Mouse (Mus musculus) CH12.LX (cell line): ENCODE measurements around the gene Myt1. TPM values are rescaled to one million over a fixed set of nuclear protein-coding genes. Genes with fewer than 3 reads are reported as not detected.

Experiments
- DNase-seq: peaks from one replicate; pipeline ENCODE4 v3.0.0-alpha.2; 2013; ENCODE audit errors: extremely low read depth
- H3K27ac ChIP-seq: 2 replicates; pipeline ENCODE4 v1.5.1; 2012; ENCODE audit warnings: low read depth, mild to moderate bottlenecking, control low read depth, moderate library complexity; ENCODE audit not compliant: insufficient read depth
- H3K27me3 ChIP-seq: replicated peaks from 2 replicates; pipeline ENCODE3; 2012; ENCODE audit warnings: inconsistent platforms
- H3K36me3 ChIP-seq, 2 experiments: replicated peaks in 1 of 2; 2 replicates each; pipeline versions ENCODE3 to v1.6.1; 2012; ENCODE audit warnings: inconsistent platforms in 1 of 2, low read length in 1 of 2, mild to moderate bottlenecking in 1 of 2, mixed read lengths in 1 of 2, moderate library complexity in 1 of 2; ENCODE audit not compliant: control insufficient read depth in 1 of 2, insufficient read depth in 1 of 2
- H3K4me1 ChIP-seq, 2 experiments: 2 replicates each; pipeline ENCODE4 v1.6.1; 2012; ENCODE audit warnings: inconsistent platforms in 1 of 2, moderate library complexity in 1 of 2; ENCODE audit not compliant: insufficient read depth in 2 of 2, control insufficient read depth in 1 of 2
- H3K4me2 ChIP-seq: 2 replicates; pipeline ENCODE4 v1.6.1; 2012; ENCODE audit warnings: low read depth, mild to moderate bottlenecking, control low read depth; ENCODE audit not compliant: poor library complexity, insufficient read depth, severe bottlenecking
- H3K4me3 ChIP-seq, 3 experiments: fragments of 150-350 bp in 1 of 3; sonication (generic) in 1 of 3; replicated peaks in 1 of 3; 2 replicates each; pipeline versions ENCODE3 to v1.5.1; 2011 to 2012; ENCODE audit warnings: low read depth in 2 of 3, low read length in 2 of 3, mild to moderate bottlenecking in 2 of 3, moderate library complexity in 2 of 3, control low read depth in 1 of 3, improper control_type of control experiment in 1 of 3, inconsistent platforms in 1 of 3, mixed read lengths in 1 of 3; ENCODE audit not compliant: poor library complexity in 1 of 3
- H3K79me2 ChIP-seq: replicated peaks from 2 replicates; pipeline ENCODE4 v1.6.1; 2012; ENCODE audit warnings: mild to moderate bottlenecking, moderate library complexity; ENCODE audit not compliant: control insufficient read depth, poor library complexity, insufficient read depth, severe bottlenecking; ENCODE audit errors: extremely low read depth
- H3K9ac ChIP-seq: 2 replicates; pipeline ENCODE4 v1.6.1; 2012; ENCODE audit warnings: low read depth, mild to moderate bottlenecking, control low read depth, moderate library complexity; ENCODE audit not compliant: insufficient read depth
- H3K9me3 ChIP-seq: replicated peaks from 2 replicates; pipeline ENCODE3; 2012; ENCODE audit warnings: low read length, inconsistent platforms, mixed read lengths
- BHLHE40 ChIP-seq: IDR thresholded peaks from 2 replicates; pipeline ENCODE4 v1.6.1; 2011; ENCODE audit warnings: mild to moderate bottlenecking, low read depth, low read length, improper control_type of control experiment
- CHD2 ChIP-seq: IDR thresholded peaks from 2 replicates; pipeline ENCODE4 v1.6.1; 2011; ENCODE audit warnings: low read length, improper control_type of control experiment
- CTCF ChIP-seq, 2 experiments: IDR thresholded peaks in 1 of 2; conservative IDR thresholded peaks in 1 of 2; 2 replicates each; pipeline ENCODE4 v1.5.1; 2011 to 2012; ENCODE audit warnings: low read depth in 2 of 2, low read length in 2 of 2, improper control_type of control experiment in 1 of 2, inconsistent platforms in 1 of 2, mild to moderate bottlenecking in 1 of 2, moderate library complexity in 1 of 2
- E2F4 ChIP-seq: IDR thresholded peaks from 2 replicates; pipeline ENCODE4 v1.6.1; 2011; ENCODE audit warnings: low read depth, low read length, improper control_type of control experiment; ENCODE audit not compliant: insufficient replicate concordance
- ELF1 ChIP-seq: IDR thresholded peaks from 2 replicates; pipeline ENCODE4 v1.6.1; 2014; ENCODE audit warnings: low read depth, mild to moderate bottlenecking, inconsistent platforms, low read length, improper control_type of control experiment
- EP300 ChIP-seq: IDR thresholded peaks from 2 replicates; pipeline ENCODE4 v1.6.1; 2011; ENCODE audit warnings: low read length, improper control_type of control experiment
- GABPA ChIP-seq: IDR thresholded peaks from 2 replicates; pipeline ENCODE4 v1.6.1; 2012; ENCODE audit warnings: low read depth, low read length, improper control_type of control experiment, inconsistent platforms; ENCODE audit not compliant: insufficient replicate concordance
- HCFC1 ChIP-seq: IDR thresholded peaks from 2 replicates; pipeline ENCODE4 v1.6.1; 2012; ENCODE audit warnings: low read depth, mild to moderate bottlenecking, inconsistent platforms, low read length, improper control_type of control experiment
- IRF4 ChIP-seq: IDR thresholded peaks from 2 replicates; pipeline ENCODE4 v1.6.1; 2014; ENCODE audit warnings: low read depth, mild to moderate bottlenecking, inconsistent platforms, low read length, improper control_type of control experiment
- JUN ChIP-seq: IDR thresholded peaks from 2 replicates; pipeline ENCODE4 v1.6.1; 2011; ENCODE audit warnings: low read depth, mild to moderate bottlenecking, low read length, improper control_type of control experiment, moderate library complexity; ENCODE audit not compliant: insufficient read depth
- JUND ChIP-seq: conservative IDR thresholded peaks from 2 replicates; pipeline ENCODE4 v1.6.1; 2011; ENCODE audit warnings: low read depth, low read length, improper control_type of control experiment
- MAX ChIP-seq: IDR thresholded peaks from 2 replicates; pipeline ENCODE4 v1.6.1; 2011; ENCODE audit warnings: low read length, improper control_type of control experiment
- MAZ ChIP-seq: IDR thresholded peaks from 2 replicates; pipeline ENCODE4 v1.6.1; 2012; ENCODE audit warnings: low read depth, mild to moderate bottlenecking, inconsistent platforms, low read length, improper control_type of control experiment, moderate library complexity
- MYC ChIP-seq: IDR thresholded peaks from 2 replicates; pipeline ENCODE4 v1.6.1; 2011; ENCODE audit warnings: low read depth, mild to moderate bottlenecking, improper control_type of control experiment, low read length
- NELFE ChIP-seq: IDR thresholded peaks from 2 replicates; pipeline ENCODE4 v1.6.1; 2011; ENCODE audit warnings: low read depth, low read length, improper control_type of control experiment
- PAX5 ChIP-seq: IDR thresholded peaks from 2 replicates; pipeline ENCODE4 v1.6.1; 2012; ENCODE audit warnings: low read length, inconsistent platforms, mixed read lengths
- RCOR1 ChIP-seq: conservative IDR thresholded peaks from 2 replicates; pipeline ENCODE4 v1.6.1; 2012; ENCODE audit warnings: low read depth, mild to moderate bottlenecking, inconsistent platforms, low read length, improper control_type of control experiment
- SIN3A ChIP-seq: IDR thresholded peaks from 2 replicates; pipeline ENCODE4 v1.6.1; 2012; ENCODE audit warnings: low read length, improper control_type of control experiment, inconsistent platforms
- SMC3 ChIP-seq: IDR thresholded peaks from 2 replicates; pipeline ENCODE4 v1.6.1; 2011; ENCODE audit warnings: low read depth, low read length, improper control_type of control experiment
- TCF12 ChIP-seq: IDR thresholded peaks from 2 replicates; pipeline ENCODE4 v1.6.1; 2014; ENCODE audit warnings: low read depth, mild to moderate bottlenecking, inconsistent platforms, low read length, improper control_type of control experiment
- UBTF ChIP-seq: IDR thresholded peaks from 2 replicates; pipeline ENCODE4 v1.6.1; 2012; ENCODE audit warnings: low read depth, mild to moderate bottlenecking, inconsistent platforms, low read length, improper control_type of control experiment, moderate library complexity
- USF2 ChIP-seq: conservative IDR thresholded peaks from 2 replicates; pipeline ENCODE4 v1.6.1; 2011; ENCODE audit warnings: low read depth, low read length, improper control_type of control experiment
- ZKSCAN1 ChIP-seq: IDR thresholded peaks from 2 replicates; pipeline ENCODE4 v1.6.1; 2012; ENCODE audit warnings: low read depth, inconsistent platforms, low read length, improper control_type of control experiment, borderline replicate concordance
- ZMIZ1 ChIP-seq: IDR thresholded peaks from 2 replicates; pipeline ENCODE4 v1.6.1; 2012; ENCODE audit warnings: low read depth, mild to moderate bottlenecking, inconsistent platforms, low read length, improper control_type of control experiment
- dilution Hi-C: fragments of 300-500 bp; cut with MboI; formaldehyde crosslinking; loops from 2 replicates; pipeline ENCODE4 v1.14.3; 2020; ENCODE audit warnings: low sequenced_read_pairs; ENCODE audit not compliant: extremely low pct_unique_long_range_greater_than_20kb, extremely low pct_ligation_motif_present
- in situ Hi-C: fragments of 300-500 bp; cut with MboI; formaldehyde crosslinking; loops from 3 replicates; pipeline ENCODE4 v1.14.3; 2019; ENCODE audit warnings: low sequenced_read_pairs, low pct_ligation_motif_present, low pct_unique_long_range_greater_than_20kb, mixed read lengths
- polyA plus RNA-seq: library from polyadenylated mRNA; unstranded; fragments of >175 nt; gene quantifications from 2 replicates; pipeline ENCODE4 v1.2.1, GENCODE M21; 2012; ENCODE audit warnings: low read depth; ENCODE audit not compliant: insufficient read length
- total RNA-seq, 2 experiments: library from RNA; depleted of rRNA; stranded (reverse); fragments of 300-350 nt in 1 of 2; fragments of >200 nt in 1 of 2; gene quantifications; 2 replicates each; pipeline ENCODE4 v1.2.3; 2012 to 2014

Gene Myt1
- total and polyA plus RNA-seq, 3 experiments, result not detected

DNA sequence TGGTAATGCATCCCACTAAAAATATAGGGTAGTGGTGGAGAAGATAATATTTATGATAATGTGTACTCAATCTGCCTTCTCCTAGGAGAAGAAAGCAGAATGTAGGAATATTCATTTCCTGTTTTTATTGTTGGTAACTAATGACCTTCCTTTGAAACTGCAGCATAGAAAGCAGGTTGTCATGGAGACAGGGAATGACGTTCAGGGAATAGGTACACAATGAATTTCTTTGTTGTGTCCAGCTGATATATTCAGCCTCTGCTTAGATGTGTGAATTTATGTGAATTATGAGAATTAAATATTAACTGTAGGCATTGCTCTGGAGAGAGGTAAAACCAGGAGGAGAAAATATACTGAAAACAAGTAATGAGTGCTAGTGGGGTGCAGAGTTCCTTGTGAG, 18.3 kb downstream of the Myt1 start:
- Histone ChIP-seq H3K4me2 (no peak overlapping the region), H3K9me3 (no peaks in the 10 kb centered on the region), H3K27me3 (peaks cover 69% of the 10 kb centered on the region), H3K4me3 (no peak overlapping the region), H3K9ac (no peak overlapping the region), H3K4me1 (no peaks in the 10 kb centered on the region), H3K36me3 (no peaks in the 10 kb centered on the region), H3K79me2 (no peaks in the 10 kb centered on the region), H3K27ac (no peak overlapping the region)
- in situ Hi-C loops, result no loop called here
- dilution Hi-C loops, result no loop called here
- TF ChIP-seq ZMIZ1 (no peak), USF2 (no peak), NELFE (no peak), UBTF (no peak), HCFC1 (no peak), BHLHE40 (no peak)
- DNase-seq, result no peak

DNA sequence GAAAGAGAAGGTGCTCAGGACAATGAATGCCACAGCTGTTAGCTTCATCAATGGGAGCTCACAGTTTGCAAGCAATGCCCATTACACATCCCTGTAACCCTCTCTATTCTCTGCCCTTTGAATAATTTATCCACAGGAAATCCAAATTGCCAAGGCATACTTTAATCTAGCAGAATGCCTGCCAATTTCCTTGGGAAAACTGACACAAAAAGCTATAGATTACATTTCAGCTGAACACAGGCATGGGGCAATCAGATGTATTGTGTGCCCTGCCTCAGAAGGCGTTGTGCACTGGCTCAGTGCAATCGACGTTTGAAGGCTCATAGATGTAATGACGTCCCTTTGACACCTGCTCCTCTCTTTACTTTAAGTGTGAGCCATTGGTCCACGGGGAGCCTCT, 24.7 kb downstream of the Myt1 start:
- Histone ChIP-seq H3K9ac (no peak overlapping the region), H3K27me3 (peaks cover 57% of the 10 kb centered on the region), H3K36me3 (no peaks in the 10 kb centered on the region), H3K4me1 (peaks cover 0 to 3% of the 10 kb centered on the region in 2 experiments; a peak in 1 of 4 replicates), H3K4me2 (no peak overlapping the region), H3K27ac (no peak overlapping the region), H3K4me3 (no peak overlapping the region), H3K9me3 (no peaks in the 10 kb centered on the region), H3K79me2 (no peaks in the 10 kb centered on the region)
- dilution Hi-C loops, result no loop called here
- in situ Hi-C loops, result no loop called here
- TF ChIP-seq EP300 (no peak), JUN (no peak), UBTF (no peak), SMC3 (no peak), ELF1 (no peak)
- no peak for DNase-seq

DNA sequence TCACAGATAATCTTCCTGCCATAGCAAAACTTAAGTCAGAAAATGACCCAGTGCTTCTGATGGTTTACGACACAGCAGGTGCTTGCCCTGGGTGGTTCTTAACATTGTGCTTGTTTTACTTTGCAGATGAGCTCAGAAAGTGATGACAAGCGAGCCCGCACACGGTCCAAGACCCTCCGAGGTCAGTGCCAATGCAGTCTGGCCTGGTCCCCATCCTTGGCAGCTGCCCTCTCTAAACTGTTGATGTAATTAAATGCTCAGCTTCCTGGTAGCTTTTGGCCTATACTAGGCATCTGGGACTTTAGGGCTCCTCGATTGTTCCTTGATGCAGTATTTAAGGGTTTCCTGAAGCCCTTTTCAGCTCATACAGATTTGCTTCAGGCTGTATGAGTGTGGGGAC, 26.3 kb downstream of the Myt1 start:
- no peaks in the 10 kb centered on the region for H3K9me3 ChIP-seq
- H3K27ac ChIP-seq, result no peak overlapping the region
- no peaks in the 10 kb centered on the region for H3K36me3 ChIP-seq
- peaks cover 43% of the 10 kb centered on the region for H3K27me3 ChIP-seq
- no peak overlapping the region for H3K4me3 ChIP-seq
- no peak overlapping the region for H3K9ac ChIP-seq
- dilution Hi-C loops, result no loop called here
- in situ Hi-C loops, result no loop called here
- DNase-seq, result no peak
- H3K4me2 ChIP-seq, result no peak overlapping the region
- no peak for TF ChIP-seq USF2
- no peak for TF ChIP-seq ELF1
- no peak for TF ChIP-seq UBTF
- TF ChIP-seq TCF12, result no peak
- no peak for TF ChIP-seq HCFC1
- TF ChIP-seq MAX, result no peak
- no peak for TF ChIP-seq CTCF (conservative IDR thresholded peaks at IDR 0.05 in 1 of 2, IDR thresholded peaks at IDR 0.05 in 1 of 2; ENCODE audit: low read depth in 2 of 2, low read length in 2 of 2)
- no peak for TF ChIP-seq JUND
- TF ChIP-seq JUN, result no peak
- no peak for TF ChIP-seq MAZ
- TF ChIP-seq GABPA, result no peak
- no peak for TF ChIP-seq E2F4
- no peak for TF ChIP-seq RCOR1
- no peak for TF ChIP-seq MYC
- TF ChIP-seq ZMIZ1, result no peak
- TF ChIP-seq SIN3A, result no peak
- no peak for TF ChIP-seq ZKSCAN1
- TF ChIP-seq IRF4, result no peak
- TF ChIP-seq PAX5, result no peak
- TF ChIP-seq CHD2, result no peak
- H3K79me2 ChIP-seq, result no peaks in the 10 kb centered on the region
- peaks cover 0 to 4% of the 10 kb centered on the region in 2 experiments; a peak in 1 of 4 replicates for H3K4me1 ChIP-seq
